Mouse (Mus musculus) cerebellum, adult 18-20 months (tissue): Measurements from ENCODE around the gene Bmp2k.

ENCODE experiments used
- DNase-seq, 2 experiments: peaks; one replicate each; pipeline ENCODE4 v3.0.0; 2021

The Bmp2k gene

GRCm38 (mm10) chr5:96972474-96973130 is 24.9 kb upstream of the Bmp2k start:
- DNase-seq = no peak

GRCm38 (mm10) chr5:96973714-96974113 is 23.8 kb upstream of the Bmp2k start:
- DNase-seq = no peak

- no peak for DNase-seq
These were observed 22.8 kb upstream of the Bmp2k start for GRCm38 (mm10) chr5:96974661-96975060.

GRCm38 (mm10) chr5:96975112-96975511 is 22.4 kb upstream of the Bmp2k start:
- DNase-seq = no peak

- DNase-seq = no peak
These were observed 21.3 kb upstream of the Bmp2k start for GRCm38 (mm10) chr5:96976150-96976549.

GRCm38 (mm10) chr5:96979296-96980007 is 18.0 kb upstream of the Bmp2k start:
- DNase-seq = no peak

- no peak for DNase-seq
These were observed 17.4 kb upstream of the Bmp2k start for GRCm38 (mm10) chr5:96980008-96980634.

- no peak for DNase-seq
These were observed 15.5 kb upstream of the Bmp2k start for GRCm38 (mm10) chr5:96981987-96982386.

- DNase-seq = no peak
These were observed 14.3 kb upstream of the Bmp2k start for GRCm38 (mm10) chr5:96983142-96983541.

- no peak for DNase-seq
These were observed 10.6 kb upstream of the Bmp2k start for GRCm38 (mm10) chr5:96986850-96987249.

- no peak for DNase-seq
These were observed 8.6 kb upstream of the Bmp2k start for GRCm38 (mm10) chr5:96988880-96989279.

- DNase-seq = no peak
These were observed 6.3 kb upstream of the Bmp2k start for GRCm38 (mm10) chr5:96991156-96991555.

GRCm38 (mm10) chr5:96992651-96993050 is 4.8 kb upstream of the Bmp2k start:
- no peak for DNase-seq

- no peak for DNase-seq
These were observed 4.4 kb upstream of the Bmp2k start for GRCm38 (mm10) chr5:96993057-96993456.

- no peak for DNase-seq
These were observed 1.7 kb upstream of the Bmp2k start for GRCm38 (mm10) chr5:96995791-96996190.

- DNase-seq = peak; percentile 13 to 21
These were observed 834 bp upstream of the Bmp2k start for GRCm38 (mm10) chr5:96996401-96997309.

- DNase-seq = peak; percentile 29 to 65
These were observed 495 bp downstream of the Bmp2k start for GRCm38 (mm10) chr5:96997802-96998565.

- no peak for DNase-seq
These were observed 1.0 kb downstream of the Bmp2k start for GRCm38 (mm10) chr5:96998566-96998907.

- no peak for DNase-seq
These were observed 2.1 kb downstream of the Bmp2k start for GRCm38 (mm10) chr5:96999601-97000000.

GRCm38 (mm10) chr5:97000524-97000923 is 3.0 kb downstream of the Bmp2k start:
- no peak for DNase-seq

- no peak for DNase-seq
These were observed 3.7 kb downstream of the Bmp2k start for GRCm38 (mm10) chr5:97001153-97001552.

GRCm38 (mm10) chr5:97001571-97001970 is 4.1 kb downstream of the Bmp2k start:
- DNase-seq = no peak
